Mouse (Mus musculus): ENCODE measurements around the gene Nptx2. TPM values are rescaled to one million over a fixed set of nuclear protein-coding genes. Genes with fewer than 3 reads are reported as not detected.

Nptx2 gene
- total and polyA plus RNA-seq, 3 experiments: not detected

- no peak for DNase-seq (ENCODE audit: extremely low read depth)
- TF ChIP-seq MEF2A (IDR thresholded peaks at IDR 0.05; ENCODE audit: borderline replicate concordance, low read depth, low read length): no peak
- no peak for TF ChIP-seq RAD21 (IDR thresholded peaks at IDR 0.05; ENCODE audit: low read depth, low read length)
- no peak for TF ChIP-seq USF2 (conservative IDR thresholded peaks at IDR 0.05; ENCODE audit: low read depth, low read length)
- TF ChIP-seq SIN3A (IDR thresholded peaks at IDR 0.05; ENCODE audit: low read length): no peak
- no peak for TF ChIP-seq JUN (IDR thresholded peaks at IDR 0.05; ENCODE audit: insufficient read depth, low read depth, low read length)
- no peak for TF ChIP-seq CHD2 (IDR thresholded peaks at IDR 0.05; ENCODE audit: low read length)
- TF ChIP-seq NELFE (IDR thresholded peaks at IDR 0.05; ENCODE audit: low read depth, low read length): no peak
- TF ChIP-seq E2F4 (IDR thresholded peaks at IDR 0.05; ENCODE audit: insufficient replicate concordance, low read depth, low read length): no peak
- Histone ChIP-seq H3K4me1 (ENCODE audit: control insufficient read depth in 1 of 2, insufficient read depth in 2 of 2) (no peaks in the 10 kb centered on the region), H3K4me3 (replicated peaks in 1 of 3; ENCODE audit: low read depth in 2 of 3, low read length in 2 of 3, poor library complexity in 1 of 3) (no peak overlapping the region), H3K79me2 (replicated peaks; ENCODE audit: control insufficient read depth, extremely low read depth, insufficient read depth, poor library complexity, severe bottlenecking) (no peaks in the 10 kb centered on the region), H3K27me3 (replicated peaks) (peaks cover 55% of the 10 kb centered on the region), H3K9me3 (replicated peaks; ENCODE audit: low read length) (peaks cover 14% of the 10 kb centered on the region), H3K4me2 (ENCODE audit: insufficient read depth, low read depth, poor library complexity, severe bottlenecking) (no peak overlapping the region), H3K9ac (ENCODE audit: insufficient read depth, low read depth) (no peak overlapping the region), H3K27ac (ENCODE audit: insufficient read depth, low read depth) (no peak overlapping the region), H3K36me3 (replicated peaks in 1 of 2; ENCODE audit: control insufficient read depth in 1 of 2, insufficient read depth in 1 of 2, low read length in 1 of 2) (no peaks in the 10 kb centered on the region)
- dilution Hi-C loops (cut with MboI; ENCODE audit: extremely low pct_ligation_motif_present, extremely low pct_unique_long_range_greater_than_20kb, low sequenced_read_pairs) (no loop called here), in situ Hi-C loops (cut with MboI; ENCODE audit: low pct_ligation_motif_present, low pct_unique_long_range_greater_than_20kb, low sequenced_read_pairs) (no loop called here)
Observed at GRCm38 (mm10) chr5:144550003-144550402, 4.3 kb downstream of the Nptx2 start.

GRCm38 (mm10) chr5:144550622-144551137, 5.0 kb downstream of the Nptx2 start:
- TF ChIP-seq RAD21 (IDR thresholded peaks at IDR 0.05; ENCODE audit: low read depth, low read length): no peak
- TF ChIP-seq MAZ (IDR thresholded peaks at IDR 0.05; ENCODE audit: low read depth, low read length): no peak
- TF ChIP-seq GABPA (IDR thresholded peaks at IDR 0.05; ENCODE audit: insufficient replicate concordance, low read depth, low read length): no peak
- no peak for TF ChIP-seq TCF12 (IDR thresholded peaks at IDR 0.05; ENCODE audit: low read depth, low read length)
- TF ChIP-seq POLR2A (IDR thresholded peaks at IDR 0.05; ENCODE audit: low read depth, low read length): no peak
- TF ChIP-seq POLR2AphosphoS2 (IDR thresholded peaks at IDR 0.05; ENCODE audit: low read depth, low read length): no peak
- no peak for TF ChIP-seq MAFK (IDR thresholded peaks at IDR 0.05; ENCODE audit: insufficient replicate concordance, low read length)
- TF ChIP-seq BHLHE40 (IDR thresholded peaks at IDR 0.05; ENCODE audit: low read depth, low read length): no peak
- TF ChIP-seq SIN3A (IDR thresholded peaks at IDR 0.05; ENCODE audit: low read length): no peak
- no peak for TF ChIP-seq JUN (IDR thresholded peaks at IDR 0.05; ENCODE audit: insufficient read depth, low read depth, low read length)
- no peak for TF ChIP-seq HCFC1 (IDR thresholded peaks at IDR 0.05; ENCODE audit: low read depth, low read length)
- TF ChIP-seq RCOR1 (conservative IDR thresholded peaks at IDR 0.05; ENCODE audit: low read depth, low read length): no peak
- TF ChIP-seq SMC3 (IDR thresholded peaks at IDR 0.05; ENCODE audit: low read depth, low read length): no peak
- no peak for TF ChIP-seq CTCF (conservative IDR thresholded peaks at IDR 0.05 in 1 of 2, IDR thresholded peaks at IDR 0.05 in 1 of 2; ENCODE audit: low read depth in 2 of 2, low read length in 2 of 2)
- no peak for TF ChIP-seq TBP (conservative IDR thresholded peaks at IDR 0.05; ENCODE audit: low read depth, low read length)
- no peak for TF ChIP-seq ZKSCAN1 (IDR thresholded peaks at IDR 0.05; ENCODE audit: borderline replicate concordance, low read depth, low read length)
- H3K27ac ChIP-seq (ENCODE audit: insufficient read depth, low read depth): no peak overlapping the region
- peaks cover 60% of the 10 kb centered on the region for H3K27me3 ChIP-seq (replicated peaks)
- H3K9ac ChIP-seq (ENCODE audit: insufficient read depth, low read depth): no peak overlapping the region
- no peak overlapping the region for H3K4me2 ChIP-seq (ENCODE audit: insufficient read depth, low read depth, poor library complexity, severe bottlenecking)
- DNase-seq (ENCODE audit: extremely low read depth): no peak
- dilution Hi-C loops (cut with MboI; ENCODE audit: extremely low pct_ligation_motif_present, extremely low pct_unique_long_range_greater_than_20kb, low sequenced_read_pairs) (no loop called here), in situ Hi-C loops (cut with MboI; ENCODE audit: low pct_ligation_motif_present, low pct_unique_long_range_greater_than_20kb, low sequenced_read_pairs) (no loop called here)
- H3K4me1 ChIP-seq (ENCODE audit: control insufficient read depth in 1 of 2, insufficient read depth in 2 of 2): no peaks in the 10 kb centered on the region
- peaks cover 11% of the 10 kb centered on the region for H3K9me3 ChIP-seq (replicated peaks; ENCODE audit: low read length)
- no peaks in the 10 kb centered on the region for H3K79me2 ChIP-seq (replicated peaks; ENCODE audit: control insufficient read depth, extremely low read depth, insufficient read depth, poor library complexity, severe bottlenecking)
- H3K4me3 ChIP-seq (replicated peaks in 1 of 3; ENCODE audit: low read depth in 2 of 3, low read length in 2 of 3, poor library complexity in 1 of 3): no peak overlapping the region
- H3K36me3 ChIP-seq (replicated peaks in 1 of 2; ENCODE audit: control insufficient read depth in 1 of 2, insufficient read depth in 1 of 2, low read length in 1 of 2): no peaks in the 10 kb centered on the region

Measured in CH12.LX (cell line).